In genomic region chr13:56226175-56226954, GRCm38 (mm10) we compare ENCODE assay signal across 12 mouse cellular contexts. TPM values are rescaled to one million over a fixed set of nuclear protein-coding genes. Genes with fewer than 3 reads are reported as not detected.
DNase-seq lines count a peak whose midpoint lies in the region; ATAC-seq lines count a peak whose summit lies in the region.
"Had no signal": no experiment of that assay in that cellular context is flagged by ENCODE, and none has a peak within 500 bp of the region (broad histone marks: within the 10 kb centered on the region; RNA-seq: fewer than 3 reads in every experiment).

No protein-coding gene starts in this region.

- no peak overlapping the region for H3K4me2 ChIP-seq in hindbrain, embryonic 15.5 days
- H3K4me2 ChIP-seq in midbrain, embryonic 14.5 days (ENCODE audit: low read length), result no peak overlapping the region
- H3K4me2 ChIP-seq: neural tube, embryonic 12.5 days had no signal

- H3K9ac ChIP-seq in hindbrain, embryonic 15.5 days, result no peak overlapping the region
- H3K9ac ChIP-seq in midbrain, embryonic 14.5 days (replicated peaks; ENCODE audit: low read length), result no peak overlapping the region
- H3K9ac ChIP-seq: liver, embryonic 14.5 days; neural tube, embryonic 12.5 days had no signal

- no peaks in the 10 kb centered on the region for H3K36me3 ChIP-seq in hindbrain, embryonic 15.5 days
- no peaks in the 10 kb centered on the region for H3K36me3 ChIP-seq in midbrain, embryonic 14.5 days (ENCODE audit: control insufficient read depth, insufficient read depth, low read length)
- H3K36me3 ChIP-seq: neural tube, embryonic 12.5 days had no signal

- intact Hi-C loops in gastrocnemius, postnatal 14 days (cut with DNase I; ENCODE audit: low total_unique reads), result no loop called here

- no peak overlapping the region for H3K4me3 ChIP-seq in hindbrain, embryonic 15.5 days
- H3K4me3 ChIP-seq in midbrain, embryonic 14.5 days (replicated peaks; ENCODE audit: low read depth, low read length), result no peak overlapping the region
- H3K4me3 ChIP-seq: erythroblast, embryonic 14.5 days; neural tube, embryonic 12.5 days had no signal

- DNase-seq in kidney, postnatal 14 days, result peak; percentile 7
- DNase-seq in kidney, adult 11 months, result no peak
- DNase-seq in cerebellum, adult 9-11 months, result peak; percentile 45
- DNase-seq in midbrain, embryonic 14.5 days, result peak; percentile 71
- DNase-seq in gastrocnemius, adult 8-10 months (ENCODE audit: low spot score in 2 of 2), result no peak
- DNase-seq in gastrocnemius, postnatal 14 days, result no peak
- DNase-seq: adrenal gland, adult 8-10 months had no signal

- H3K4me1 ChIP-seq in hindbrain, embryonic 15.5 days (replicated peaks), result peaks cover 32% of the 10 kb centered on the region
- peaks cover 43% of the 10 kb centered on the region for H3K4me1 ChIP-seq in midbrain, embryonic 14.5 days (ENCODE audit: control insufficient read depth, insufficient read depth, low read length)

- peak; percentile 70 for ATAC-seq in hindbrain, embryonic 15.5 days (ENCODE audit: low FRiP score, low read depth)
- no peak for ATAC-seq in midbrain, embryonic 14.5 days (ENCODE audit: low FRiP score, low TSS enrichment)
- ATAC-seq in CD4-positive, CD25-positive, alpha-beta regulatory T cell, adult 4 months, result no peak

- H3K27ac ChIP-seq in hindbrain, embryonic 15.5 days (replicated peaks), result no peak overlapping the region; the same call in 1 of the 2 replicates
- H3K27ac ChIP-seq in midbrain, embryonic 14.5 days (replicated peaks; ENCODE audit: low read depth, low read length), result 0 out of 2 replicates have a peak overlapping the region, but pooled peaks have one; percentile 26
- H3K27ac ChIP-seq: liver, embryonic 14.5 days; neural tube, embryonic 12.5 days had no signal

- no peaks in the 10 kb centered on the region for H3K9me3 ChIP-seq in hindbrain, embryonic 15.5 days
- no peaks in the 10 kb centered on the region for H3K9me3 ChIP-seq in midbrain, embryonic 14.5 days (ENCODE audit: control insufficient read depth, low read length)
- H3K9me3 ChIP-seq: neural tube, embryonic 12.5 days had no signal

- H3K27me3 ChIP-seq in hindbrain, embryonic 15.5 days, result peaks cover 67% of the 10 kb centered on the region
- peaks cover 50% of the 10 kb centered on the region for H3K27me3 ChIP-seq in midbrain, embryonic 14.5 days (ENCODE audit: control insufficient read depth, insufficient read depth, low read length)

- 14% methylated on average over 10 of the region's 10 CpGs for WGBS in hindbrain, embryonic 15.5 days
- 18% methylated on average over 10 of the region's 10 CpGs for WGBS in midbrain, embryonic 14.5 days

RNA-seq across cellular contexts. Expression of gene Neurog1, which starts 25.6 kb away (rescaled TPM):
- 1.5 and 16.1 TPM in 2 replicates for polyA plus RNA-seq in hindbrain, embryonic 15.5 days (2015; fragmentation: Nextera tagmentation; extraction: Ambion mirVana)
- 3.6 and 8.9 TPM in 2 replicates for polyA plus RNA-seq in midbrain, embryonic 14.5 days (2014; fragmentation: Nextera tagmentation; extraction: Ambion mirVana)
- total RNA-seq in gastrocnemius, adult 8-10 months (2022), result not detected
- polyA plus RNA-seq in CD4-positive, CD25-positive, alpha-beta regulatory T cell, adult 4 months (2017; shearing (Covaris generic)), result not detected
- not detected for total RNA-seq in gastrocnemius, postnatal 14 days (2021)
- total RNA-seq: adrenal gland, adult 8-10 months had no signal
- polyA plus RNA-seq: erythroblast, embryonic 14.5 days; liver, embryonic 14.5 days had no signal

RNA-seq across cellular contexts. Expression of gene Tifab, which starts 47.7 kb away (rescaled TPM):
- polyA plus RNA-seq in hindbrain, embryonic 15.5 days (2015; fragmentation: Nextera tagmentation; extraction: Ambion mirVana), result 0.95 and 1.4 TPM in 2 replicates
- 0.43 and 0.64 TPM in 2 replicates for polyA plus RNA-seq in midbrain, embryonic 14.5 days (2014; fragmentation: Nextera tagmentation; extraction: Ambion mirVana)
- total RNA-seq in gastrocnemius, adult 8-10 months (2022), result under 1 TPM in 2 of 4 experiments, not detected in 2; 0.15 to 0.22 TPM
- polyA plus RNA-seq in CD4-positive, CD25-positive, alpha-beta regulatory T cell, adult 4 months (2017; shearing (Covaris generic)), result under 1 TPM in 1 of 2 experiments, not detected in 1; 0.22 TPM
- under 1 TPM; 0.31 to 0.44 TPM for total RNA-seq in gastrocnemius, postnatal 14 days (2021)

Comparison
In these comparisons a context has a peak if more than half of its experiments do, and no peak if none do; other contexts are left out.
1. DNase-seq: peak in kidney, postnatal 14 days (single experiment), cerebellum, adult 9-11 months (single experiment) and midbrain, embryonic 14.5 days (single experiment); none in kidney, adult 11 months (single experiment), gastrocnemius, adult 8-10 months (0 of 2) and gastrocnemius, postnatal 14 days (single experiment).